Mouse (Mus musculus): ENCODE measurements around the gene Kcnk10.

The Kcnk10 gene

DNA sequence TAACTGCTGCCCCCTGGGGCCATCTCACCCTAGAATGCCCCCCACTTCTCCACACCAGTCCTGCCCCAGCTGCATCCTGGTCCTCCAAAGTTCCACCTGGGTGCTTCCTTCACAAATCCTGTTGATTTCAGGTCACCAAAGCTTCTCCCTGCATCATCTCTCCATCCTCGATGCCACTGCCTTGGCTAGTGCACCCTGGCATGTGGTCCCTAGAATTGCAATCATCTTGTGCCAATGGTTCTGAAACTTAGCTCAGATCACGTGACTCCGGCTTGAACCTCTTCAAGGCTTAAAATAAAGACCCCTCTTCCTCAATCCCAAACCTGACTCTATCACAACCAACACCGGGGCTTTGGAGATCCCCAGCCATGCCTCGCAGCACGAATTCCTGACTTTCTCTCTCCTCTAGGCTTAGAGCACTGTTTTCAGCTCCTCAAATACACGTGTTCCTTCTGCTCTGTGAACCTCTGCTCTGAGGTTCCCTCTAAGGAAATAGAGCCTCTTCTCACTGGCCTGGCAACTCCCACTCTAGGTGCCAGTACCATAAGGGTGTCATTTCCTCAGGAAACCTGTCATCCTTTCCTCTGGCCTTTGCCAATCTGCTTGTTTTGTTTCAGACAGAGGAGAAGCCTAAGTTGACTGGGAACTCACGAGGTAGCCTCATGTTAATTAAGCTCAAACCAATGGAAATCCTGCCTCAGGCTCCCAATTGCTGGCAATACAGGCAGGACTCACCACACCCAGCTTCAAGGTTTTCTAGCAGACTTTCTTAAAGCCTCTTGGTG, 6.0 kb downstream of the Kcnk10 start:
- no peak for DNase-seq (ENCODE audit: low spot score in 2 of 2)

DNA sequence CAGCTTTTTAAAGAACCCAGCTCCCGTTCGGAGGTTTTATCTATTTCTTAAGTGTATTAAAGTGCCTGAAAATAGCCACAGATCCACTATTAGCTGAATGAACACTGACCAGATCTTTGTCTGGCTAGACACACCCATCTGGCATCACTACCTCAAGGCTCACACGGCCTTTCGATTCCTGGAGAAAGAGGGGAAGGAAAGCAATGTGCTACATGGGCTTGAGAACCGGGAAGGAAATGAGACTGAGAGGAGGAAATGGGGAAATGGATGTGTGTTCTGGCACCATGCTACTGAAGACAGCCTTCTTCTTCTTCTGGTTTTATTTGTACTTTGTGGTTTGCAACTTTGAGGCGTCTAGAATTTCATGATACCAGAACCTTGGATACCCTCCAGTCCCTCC, 8.7 kb downstream of the Kcnk10 start:
- DNase-seq (ENCODE audit: low spot score in 2 of 2): no peak

DNA sequence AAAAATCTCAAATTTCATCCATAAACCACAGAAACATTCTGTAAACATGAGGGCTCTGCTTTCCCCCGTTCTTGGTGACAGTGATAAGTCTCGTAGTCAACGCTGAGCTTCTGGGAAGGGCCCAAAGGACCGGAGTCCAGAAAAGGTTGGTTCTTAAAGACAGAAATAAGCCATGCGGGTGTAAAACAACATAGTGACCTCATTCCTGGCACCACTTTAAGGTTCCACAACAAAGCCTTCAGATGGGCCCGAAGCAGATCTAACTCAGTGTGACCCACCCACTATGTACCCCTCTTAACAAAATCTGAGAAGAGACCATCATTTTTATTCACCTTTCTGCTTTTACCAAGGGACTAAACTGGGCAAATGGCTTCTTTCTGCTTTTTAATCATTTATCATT, 10.2 kb downstream of the Kcnk10 start:
- no peak for DNase-seq (ENCODE audit: low spot score in 2 of 2)

DNA sequence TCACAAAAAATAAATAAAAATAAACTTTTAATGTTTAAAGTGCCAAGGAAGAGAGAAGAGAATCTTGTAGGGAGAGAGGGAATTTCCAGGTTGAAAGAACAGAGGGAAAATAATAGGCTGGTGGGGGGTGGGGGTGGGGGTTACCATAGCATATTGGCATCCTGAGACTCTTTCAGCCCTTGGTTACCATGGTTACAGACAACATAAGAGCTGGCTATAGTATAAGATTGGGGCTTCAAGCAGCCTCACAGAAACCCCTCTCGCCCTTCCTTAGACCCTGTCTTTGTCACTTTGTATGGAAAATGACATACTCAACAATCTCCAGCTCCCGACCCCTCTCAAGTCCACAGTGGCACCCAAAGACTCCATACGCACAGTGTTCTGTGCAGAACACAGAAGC, 13.7 kb downstream of the Kcnk10 start:
- DNase-seq (ENCODE audit: low spot score in 2 of 2): no peak

DNA sequence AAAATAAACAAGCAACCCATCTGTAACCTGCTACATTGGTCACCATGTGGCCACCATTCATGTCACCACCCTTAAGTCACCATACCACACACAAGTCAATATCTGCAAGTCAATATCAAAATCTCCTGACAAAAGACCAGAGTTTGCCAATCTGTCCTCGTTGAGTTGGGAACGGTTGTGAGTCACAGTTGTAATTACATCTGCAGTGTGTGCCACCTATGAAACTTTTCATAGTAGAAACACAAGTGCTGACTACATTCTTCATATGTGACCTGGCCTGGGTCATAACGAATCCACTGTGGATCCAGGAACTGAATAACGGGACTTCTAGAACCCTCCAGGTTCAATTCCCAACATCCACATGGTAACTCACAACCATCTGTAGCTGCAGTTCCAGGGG, 14.8 kb downstream of the Kcnk10 start:
- DNase-seq (ENCODE audit: low spot score in 2 of 2): no peak

DNA sequence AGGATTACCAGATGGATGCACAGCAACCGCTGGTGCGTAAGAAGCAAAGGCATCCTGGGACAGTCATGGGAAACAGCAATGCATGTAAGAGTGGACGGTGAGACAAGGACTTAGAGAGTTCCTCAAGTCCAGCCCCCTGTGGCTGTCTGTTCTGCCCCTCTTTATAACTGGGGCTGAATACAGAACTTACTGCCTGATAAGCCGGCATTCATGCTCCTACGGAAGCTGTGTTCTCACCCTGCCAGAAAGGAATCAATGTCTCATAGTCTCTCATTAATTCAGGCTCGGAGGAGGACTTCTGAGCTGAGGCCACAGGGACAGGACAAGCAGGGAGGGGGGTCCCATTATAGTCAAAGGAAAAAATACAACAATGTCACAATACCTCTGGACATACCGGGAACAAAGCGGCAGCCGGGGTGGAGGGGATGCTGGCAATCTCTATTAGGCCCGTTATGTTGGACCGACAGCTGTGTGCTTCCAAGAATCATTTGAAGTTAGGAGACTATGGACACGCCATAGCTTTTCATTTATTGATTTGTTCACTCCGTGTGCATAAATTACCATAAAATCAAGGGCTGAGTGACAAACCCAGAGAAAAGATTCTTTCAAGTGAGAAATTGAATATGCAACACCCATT, 15.7 kb downstream of the Kcnk10 start:
- no peak for DNase-seq (ENCODE audit: low spot score in 2 of 2)

DNA sequence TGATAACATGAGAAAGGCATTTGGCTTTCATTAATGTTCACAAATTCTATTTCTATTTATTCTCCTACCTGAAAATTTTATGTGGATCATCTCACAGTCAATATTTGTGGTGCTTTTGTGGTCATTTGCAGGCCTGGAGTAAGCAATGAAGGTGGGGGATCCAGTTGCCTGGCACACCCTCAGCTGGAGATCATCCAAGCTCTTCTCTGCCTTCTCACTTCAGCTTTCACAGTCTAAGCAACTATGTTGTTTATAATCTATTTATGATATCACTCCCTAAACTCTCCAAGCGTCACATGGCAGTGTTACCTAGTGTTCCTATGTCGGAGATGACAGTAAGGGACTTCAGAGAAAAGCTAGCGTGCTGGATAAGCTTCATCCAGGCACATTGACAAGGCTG, 18.1 kb downstream of the Kcnk10 start:
- DNase-seq (ENCODE audit: low spot score in 2 of 2): no peak

DNA sequence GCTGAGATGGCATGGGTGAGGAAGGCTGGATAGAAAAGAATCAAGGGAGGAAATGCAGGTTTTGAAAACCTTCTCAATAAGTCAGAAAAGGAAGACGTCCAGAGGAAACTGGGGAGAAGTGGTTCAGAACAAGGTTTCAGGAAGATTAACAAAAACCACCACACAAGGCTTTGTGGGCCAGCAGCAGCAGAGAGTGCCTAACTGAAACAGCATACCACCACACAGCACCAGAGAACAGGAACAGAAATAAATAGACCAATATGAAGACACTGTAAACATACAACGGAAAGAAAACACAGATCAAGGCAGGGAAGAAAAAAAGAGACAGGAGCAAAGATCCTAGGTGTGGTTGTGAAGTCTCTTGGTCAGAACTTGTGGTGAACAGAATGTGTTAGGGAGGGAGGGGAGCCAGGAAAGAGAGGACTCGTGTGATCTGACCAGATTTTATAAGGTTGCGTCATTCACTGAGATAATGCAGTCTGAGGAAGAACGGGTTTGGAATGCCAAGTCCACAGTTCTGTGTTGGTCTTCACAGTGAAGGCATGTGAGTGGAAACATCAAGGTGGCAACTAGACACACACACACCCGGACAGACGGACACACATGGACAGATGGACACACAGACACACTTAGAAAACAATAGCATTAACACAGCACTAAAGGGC, 21.0 kb downstream of the Kcnk10 start:
- no peak for DNase-seq (ENCODE audit: low spot score in 2 of 2)

DNA sequence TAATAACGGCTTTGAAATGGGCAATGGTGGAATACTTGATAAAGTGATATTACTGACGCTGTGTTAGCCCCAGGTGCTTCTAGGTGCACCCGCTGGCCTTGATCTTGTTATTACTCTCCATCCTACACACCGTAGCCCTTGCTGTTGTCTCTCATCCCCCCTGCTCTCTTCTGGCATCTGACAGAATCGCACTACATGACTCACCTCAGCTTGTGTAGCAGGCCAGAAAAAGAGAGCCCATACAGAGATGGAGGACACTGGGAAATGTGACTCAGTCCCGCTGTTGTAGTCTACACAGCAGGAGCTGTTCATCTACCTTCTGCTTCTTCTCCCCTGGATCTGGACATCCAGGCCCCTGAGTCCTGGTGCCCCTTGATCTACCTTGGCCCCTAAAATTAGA, 28.1 kb downstream of the Kcnk10 start:
- no peak for DNase-seq (ENCODE audit: low spot score in 2 of 2)

DNA sequence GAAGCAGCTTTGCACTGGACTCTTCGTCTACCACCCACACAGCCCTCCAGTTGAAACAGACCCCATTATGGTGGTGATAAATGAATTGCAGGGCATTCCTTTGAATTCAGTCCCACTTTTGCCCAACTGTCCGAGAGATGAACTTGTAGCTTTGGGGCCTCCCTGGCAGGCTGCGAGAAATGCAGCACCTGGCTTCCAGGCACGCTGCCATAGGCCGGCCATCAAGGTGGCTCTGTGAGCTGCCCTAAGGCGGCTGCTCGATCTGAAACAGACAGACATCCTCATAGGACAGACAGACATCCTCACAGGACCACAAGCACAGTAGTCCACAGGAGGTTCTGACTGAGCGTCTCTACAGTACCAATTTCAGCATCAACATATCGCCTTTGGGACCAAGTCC, 30.0 kb downstream of the Kcnk10 start:
- DNase-seq (ENCODE audit: low spot score in 2 of 2): no peak

DNA sequence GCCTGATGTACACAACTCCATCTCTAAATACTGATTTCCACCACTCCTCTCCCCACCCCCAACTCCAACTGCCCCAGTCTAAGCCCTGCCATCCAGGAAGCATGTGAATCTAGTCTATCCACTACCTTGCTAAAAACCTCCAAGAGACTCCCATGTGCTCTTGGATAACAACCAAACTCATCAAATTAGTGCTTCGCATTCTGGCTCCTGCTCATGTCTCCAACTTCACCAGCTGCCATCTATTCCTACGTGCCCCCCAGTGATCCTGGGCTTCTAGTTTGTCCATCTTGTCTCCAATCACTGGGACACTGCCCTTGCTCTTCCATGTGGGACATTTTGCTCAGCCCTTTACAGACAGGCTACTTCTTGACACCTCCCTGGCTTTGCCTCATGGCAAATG, 32.2 kb downstream of the Kcnk10 start:
- no peak for DNase-seq (ENCODE audit: low spot score in 2 of 2)

DNA sequence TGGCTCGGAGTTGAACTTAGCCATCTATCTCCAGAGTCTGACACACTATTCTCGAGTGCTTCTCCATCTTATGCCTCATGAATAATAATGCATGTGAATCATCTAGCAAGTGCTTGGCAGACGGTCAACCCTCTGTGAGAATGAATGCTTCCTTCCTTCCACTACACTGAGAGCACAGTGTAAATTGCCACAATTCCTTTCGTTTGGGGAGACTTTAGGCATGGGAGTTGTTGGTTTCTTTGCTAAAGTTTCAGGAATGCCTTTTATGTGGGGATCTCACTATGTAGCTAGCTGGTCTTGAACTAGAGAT, 32.9 kb downstream of the Kcnk10 start:
- peak; percentile 75 to 85 for DNase-seq (ENCODE audit: low spot score in 2 of 2)

DNA sequence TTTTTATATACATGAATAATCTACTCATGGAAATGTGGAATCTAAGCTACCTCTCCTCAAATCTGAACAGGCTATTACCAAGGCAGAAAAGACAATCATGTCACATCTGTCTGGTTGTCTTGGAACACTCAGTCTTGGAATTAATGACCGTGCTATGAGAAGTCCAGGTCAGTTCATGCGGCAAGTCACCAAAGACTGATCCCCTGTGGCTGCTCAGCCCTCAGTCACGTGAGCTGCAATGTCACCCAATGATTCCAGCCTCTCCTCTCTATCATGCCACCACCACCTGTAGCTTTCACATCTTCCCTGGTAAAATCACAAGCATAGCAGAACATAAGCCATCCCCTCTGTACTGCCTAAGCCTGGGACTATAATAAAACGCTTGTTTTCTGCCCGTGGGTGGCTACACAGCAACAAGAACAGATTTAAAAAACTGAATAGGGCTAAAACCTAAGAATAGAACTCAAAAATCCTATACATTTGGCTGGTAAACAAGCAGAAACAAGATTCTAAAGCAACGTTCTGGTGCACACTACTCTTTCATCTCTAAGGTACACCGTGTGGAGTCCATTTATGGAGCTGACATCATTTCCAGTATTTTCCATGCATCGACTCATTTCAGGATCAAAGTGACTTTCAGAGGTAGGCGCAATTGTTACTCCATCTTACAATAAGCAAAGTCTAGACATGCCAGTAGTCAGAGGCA, 33.4 kb downstream of the Kcnk10 start:
- peak in 1 of 2 experiments; percentile 18 for DNase-seq (ENCODE audit: low spot score in 2 of 2)

DNA sequence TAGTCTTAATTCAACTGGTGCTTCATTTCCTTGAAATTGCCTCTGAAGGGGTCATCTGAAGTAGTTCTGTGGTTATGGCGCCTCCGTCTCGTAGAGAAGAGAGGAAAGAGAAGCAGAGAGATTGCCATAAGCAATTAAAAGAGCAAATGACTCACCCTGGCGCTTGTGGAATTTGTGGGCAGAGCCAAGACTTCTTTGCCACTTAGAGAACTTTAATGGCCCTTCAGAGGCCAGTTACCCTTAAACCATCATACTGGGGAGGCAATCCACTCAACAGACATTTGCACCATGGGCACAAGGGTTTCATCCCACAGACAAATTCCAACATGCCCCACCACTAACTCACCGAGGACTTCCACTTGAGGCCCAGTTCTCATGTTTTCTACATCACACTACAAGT, 41.4 kb downstream of the Kcnk10 start:
- DNase-seq (ENCODE audit: low spot score in 2 of 2): no peak

DNA sequence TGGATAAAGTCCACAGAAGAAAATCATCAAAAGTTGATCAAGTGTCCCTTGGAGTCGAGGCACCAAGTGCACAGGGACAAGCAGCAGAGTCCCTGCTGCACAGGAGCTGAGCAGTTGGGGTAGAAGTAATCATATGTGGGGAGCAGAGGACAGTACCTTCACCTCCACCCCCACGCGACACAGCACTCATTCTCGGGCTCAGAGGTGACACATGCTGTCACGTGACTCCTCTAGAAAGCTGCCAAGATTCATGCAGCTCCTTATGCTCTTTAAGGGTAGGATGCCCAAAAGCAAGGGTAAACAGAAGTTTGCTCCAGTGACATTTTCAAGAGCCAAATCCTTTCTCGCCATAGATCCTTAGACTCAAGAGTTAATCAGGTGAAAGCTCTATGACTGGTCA, 42.1 kb downstream of the Kcnk10 start:
- DNase-seq (ENCODE audit: low spot score in 2 of 2): no peak

DNA sequence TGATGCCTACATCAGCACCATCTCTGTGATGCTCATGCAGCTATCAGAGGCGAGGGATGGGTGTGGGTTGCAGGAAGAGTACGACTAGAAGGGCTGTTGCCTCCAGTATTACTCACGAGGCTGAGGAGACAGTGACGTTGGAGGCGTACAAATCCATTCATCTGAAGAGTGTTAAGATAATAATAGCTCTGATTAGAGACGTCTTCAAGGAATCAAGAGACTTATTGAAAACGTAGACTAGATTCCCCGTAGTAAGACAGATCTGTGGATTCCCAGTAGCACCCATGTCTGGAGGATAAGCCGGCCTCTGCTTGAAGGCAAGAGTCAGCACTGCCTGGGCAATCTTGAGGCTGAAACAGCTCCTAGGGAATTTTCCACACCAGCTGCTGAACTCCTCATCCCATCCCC, 42.6 kb downstream of the Kcnk10 start:
- peak; percentile 64 to 76 for DNase-seq (ENCODE audit: low spot score in 2 of 2)

DNA sequence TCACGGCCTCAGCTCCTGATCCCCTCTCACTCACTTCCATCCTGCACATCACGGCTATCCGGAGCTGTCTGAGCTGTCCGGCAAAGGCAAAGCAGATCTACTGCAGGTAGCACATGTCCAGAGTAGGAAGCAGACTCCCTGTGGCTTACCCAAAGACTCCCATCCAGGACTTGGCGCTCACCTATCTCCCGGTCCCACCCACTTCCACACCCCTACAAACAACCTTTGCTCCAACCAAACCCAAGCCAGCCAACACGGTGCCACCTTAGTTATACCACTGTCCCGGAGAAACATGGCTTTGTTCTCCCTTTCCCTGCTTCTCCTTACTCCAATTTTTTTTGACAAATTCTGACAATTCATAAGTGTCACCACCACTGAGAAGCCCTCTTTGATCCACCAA, 49.5 kb downstream of the Kcnk10 start:
- DNase-seq (ENCODE audit: low spot score in 2 of 2): no peak

DNA sequence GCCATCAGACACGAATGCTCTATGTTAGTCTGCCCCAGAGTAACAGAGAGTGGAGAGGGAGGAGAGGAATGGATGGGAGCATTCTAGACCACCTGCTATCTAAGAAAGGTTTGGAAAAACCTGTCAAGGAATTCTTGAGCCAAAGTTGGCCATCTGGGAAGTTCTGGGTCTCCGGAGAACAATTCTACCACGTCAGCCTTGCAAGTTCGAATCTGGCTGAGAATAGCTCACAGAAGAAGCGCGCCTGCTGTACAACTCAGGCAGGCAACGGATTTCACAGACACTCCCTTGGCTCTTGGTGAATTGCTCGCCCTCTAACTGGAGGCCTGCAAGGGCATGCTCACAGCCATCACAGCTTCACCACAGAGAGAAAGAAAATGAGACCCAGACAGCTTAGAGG, 52.7 kb downstream of the Kcnk10 start:
- DNase-seq (ENCODE audit: low spot score in 2 of 2): no peak

DNA sequence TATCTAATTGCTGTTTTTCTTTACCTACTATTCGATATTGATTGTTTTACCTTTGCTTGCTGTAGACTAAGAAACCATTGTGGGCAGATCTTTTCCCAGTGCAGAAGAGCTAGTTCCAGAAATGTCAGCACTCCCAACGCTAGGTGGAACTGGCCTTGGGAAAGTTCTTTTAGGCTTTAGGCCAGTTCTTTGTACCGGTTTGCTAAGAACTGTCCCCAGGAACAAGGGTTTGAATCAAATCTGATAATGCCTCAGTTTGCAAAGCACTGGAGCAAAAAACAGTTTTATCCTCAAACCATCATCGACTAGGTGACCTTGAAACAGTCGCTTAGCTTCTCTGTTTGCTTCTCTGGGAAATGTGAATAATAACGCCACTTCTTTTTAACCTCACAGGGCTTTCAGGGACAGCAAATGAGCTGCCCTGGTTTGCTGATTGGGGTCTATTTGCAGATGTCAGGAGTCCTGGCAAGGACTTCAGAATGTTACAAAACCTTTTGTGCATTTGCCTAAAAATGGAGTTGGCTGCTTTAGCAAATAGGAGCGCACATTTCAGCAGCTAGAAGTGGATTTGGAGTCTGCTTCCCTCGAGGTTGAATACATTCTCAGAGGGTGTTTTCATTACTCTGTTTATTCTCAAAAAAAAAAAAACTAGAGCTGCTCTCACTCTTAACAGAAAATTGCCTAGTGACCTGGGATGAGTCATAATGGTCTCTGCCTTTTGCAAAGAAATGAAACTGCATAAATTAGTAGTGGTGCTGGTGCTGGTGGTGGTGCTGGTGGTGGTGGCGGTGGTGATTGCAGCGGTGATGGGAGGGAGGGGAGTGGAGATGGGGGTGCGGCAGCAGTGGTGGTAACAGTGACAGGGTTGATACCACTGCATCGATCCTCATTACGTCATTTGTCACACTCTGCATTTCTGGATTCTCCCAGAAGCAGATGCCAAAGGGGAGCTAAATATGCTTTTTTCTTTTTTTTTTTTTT, 53.5 kb downstream of the Kcnk10 start:
- DNase-seq (ENCODE audit: low spot score in 2 of 2): peak in 1 of 2 experiments; percentile 13

DNA sequence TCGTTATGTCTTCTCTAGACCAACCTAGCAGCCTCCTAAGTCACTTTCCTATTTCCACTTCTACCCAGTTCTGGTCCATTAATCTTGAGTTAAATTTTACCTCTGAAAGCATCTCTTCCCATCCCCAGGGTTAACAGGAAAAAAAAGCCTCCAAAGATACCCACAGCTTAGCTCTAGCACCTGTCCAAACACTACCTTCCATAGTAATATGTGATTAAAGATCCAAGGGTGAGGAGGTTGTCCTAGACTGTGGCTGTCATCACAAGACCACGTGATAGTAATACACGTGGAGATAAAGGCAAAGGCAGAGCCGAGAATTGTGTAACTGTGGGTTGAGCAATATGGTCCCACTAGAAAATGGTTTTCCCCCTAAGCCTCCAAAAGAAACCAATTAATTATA, 56.8 kb downstream of the Kcnk10 start:
- DNase-seq (ENCODE audit: low spot score in 2 of 2): no peak

DNA sequence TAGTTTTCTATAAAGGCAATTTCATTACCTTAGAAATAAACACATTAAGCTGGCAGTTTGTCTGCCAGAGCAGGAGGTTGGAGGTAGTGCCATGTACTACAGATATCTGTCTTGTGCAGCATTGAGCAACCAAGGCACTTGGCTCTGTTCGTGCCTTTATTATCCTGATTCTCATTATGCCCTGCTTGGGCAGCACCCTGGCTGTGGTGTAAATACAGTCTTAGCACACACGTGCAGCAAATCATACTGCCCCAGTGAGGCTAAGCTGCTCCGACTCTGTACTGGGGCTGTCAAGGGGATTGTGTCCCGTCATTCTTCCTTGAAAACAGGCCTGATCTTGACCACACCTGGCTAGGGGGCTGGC, 57.6 kb downstream of the Kcnk10 start:
- DNase-seq (ENCODE audit: low spot score in 2 of 2): no peak
